Mouse (Mus musculus) cerebellum, adult 11-12 months (tissue): ENCODE data around the gene Mrgpra3.

ENCODE experiments used
- DNase-seq: peaks from one replicate; pipeline ENCODE4 v3.0.0; 2022

Gene Mrgpra3

DNA sequence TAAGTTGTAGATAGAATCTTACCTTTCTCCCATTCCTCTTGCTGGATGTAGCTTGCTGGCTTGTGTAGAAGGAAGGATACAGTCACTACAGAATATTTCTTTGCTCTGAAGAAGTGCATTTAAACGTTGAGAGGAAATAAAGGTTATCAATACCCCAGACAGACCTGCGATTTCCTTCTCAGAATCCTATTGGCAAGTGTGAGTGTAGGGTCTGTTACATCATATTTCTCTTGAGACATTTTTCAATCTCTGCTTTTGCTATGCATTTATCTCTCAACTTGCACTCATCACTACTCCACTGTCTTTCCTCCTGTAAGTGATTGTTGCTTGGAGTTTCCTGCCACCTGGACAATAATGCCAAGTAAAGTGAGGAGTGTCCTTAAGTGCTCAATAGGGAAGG, at the start of gene Mrgpra3:
TSS of gene Mrgpra3 (minus strand) at position 101 of the 400 bp plus-strand sequence.
- DNase-seq: no peak
